Mouse (Mus musculus): Measurements from ENCODE around the gene Pls1. TPM values are rescaled to one million over a fixed set of nuclear protein-coding genes. Genes with fewer than 3 reads are reported as not detected.
A peak's percentile ranks its signal among the peaks of the same experiment; 100 is the strongest.

Gene Pls1
- polyA plus RNA-seq, 1 experiment from 2014 or later: 1.6 TPM

DNA sequence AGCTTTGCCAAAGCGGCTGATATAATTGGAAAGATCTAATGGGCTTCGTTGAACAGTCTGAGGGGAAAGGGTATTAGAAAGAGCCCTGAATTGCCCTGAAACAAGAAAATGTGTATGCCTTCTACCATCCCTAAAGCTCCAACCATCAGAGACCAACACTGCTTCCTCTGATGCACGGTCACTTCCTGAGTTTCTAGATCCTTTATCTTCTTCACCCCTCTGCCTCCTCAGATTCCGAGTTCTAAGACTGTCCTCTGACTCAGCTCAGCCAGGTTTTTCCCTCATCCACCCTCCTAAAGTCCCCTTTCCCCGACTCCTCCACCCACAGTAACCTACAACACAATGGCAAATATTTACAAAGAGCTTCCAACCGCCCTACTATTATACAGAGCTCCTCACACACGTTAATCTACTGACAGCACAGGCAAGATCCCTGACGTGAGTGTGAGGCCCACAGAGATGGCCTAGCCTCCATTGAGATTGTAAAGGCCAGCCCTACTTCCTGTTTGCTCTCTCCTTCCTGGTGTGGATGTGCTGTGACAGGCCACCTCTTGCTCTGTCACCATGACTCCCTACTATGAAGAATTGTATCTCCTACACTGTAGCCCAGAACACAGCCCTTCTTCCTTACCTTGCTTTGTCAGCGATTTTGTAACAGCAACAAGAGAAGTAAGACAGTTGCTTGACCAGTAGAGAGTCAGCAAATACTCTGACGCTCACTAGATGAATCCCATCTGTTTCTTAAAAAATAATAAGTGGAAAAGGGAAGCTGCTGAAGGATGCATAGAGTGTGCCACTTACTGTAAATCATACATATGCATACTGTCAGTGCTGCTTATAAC lies 43.3 kb downstream of the Pls1 start:
- WGBS: 49% methylated on average over 10 of the region's 10 CpGs
- H3K36me3 ChIP-seq: no peaks in the 10 kb centered on the region
- ATAC-seq (ENCODE audit: extremely low read depth, insufficient number of reproducible peaks, low FRiP score, low TSS enrichment): no peak

DNA sequence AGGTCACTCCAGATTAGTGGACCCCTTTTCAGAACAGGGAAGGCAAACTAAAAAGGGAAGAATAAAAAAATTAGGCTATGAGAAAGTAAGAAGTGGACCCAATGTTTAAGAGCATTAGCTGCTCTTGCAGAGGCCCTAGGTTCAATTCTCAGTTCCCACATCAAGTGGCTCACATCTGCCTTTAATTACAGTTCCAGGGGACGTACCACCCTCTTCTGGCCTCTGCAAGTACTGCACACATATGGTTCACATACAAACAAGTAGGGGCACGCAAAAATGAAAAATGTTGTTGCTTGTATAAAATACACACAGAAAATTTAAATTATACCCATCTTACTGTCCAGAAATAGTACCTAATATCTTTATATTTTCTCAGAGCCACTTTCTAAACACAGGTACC lies 48.8 kb downstream of the Pls1 start:
- Histone ChIP-seq H3K9ac (no peak overlapping the region), H3K4me1 (no peaks in the 10 kb centered on the region), H3K4me2 (no peak overlapping the region), H3K9me3 (no peaks in the 10 kb centered on the region), H3K27me3 (replicated peaks) (no peaks in the 10 kb centered on the region), H3K27ac (replicated peaks) (no peak overlapping the region), H3K36me3 (no peaks in the 10 kb centered on the region), H3K4me3 (no peak overlapping the region)
- ATAC-seq (ENCODE audit: extremely low read depth, insufficient number of reproducible peaks, low FRiP score, low TSS enrichment): no peak
- WGBS: 79% methylated on average over 2 of the region's 2 CpGs

More for the DNA sequence above, 43.3 kb downstream of the Pls1 start:
- Histone ChIP-seq H3K4me3 (no peak overlapping the region), H3K27me3 (replicated peaks) (no peaks in the 10 kb centered on the region), H3K4me1 (no peaks in the 10 kb centered on the region), H3K27ac (replicated peaks) (no peak overlapping the region), H3K9me3 (no peaks in the 10 kb centered on the region), H3K4me2 (no peak overlapping the region), H3K9ac (no peak overlapping the region)

DNA sequence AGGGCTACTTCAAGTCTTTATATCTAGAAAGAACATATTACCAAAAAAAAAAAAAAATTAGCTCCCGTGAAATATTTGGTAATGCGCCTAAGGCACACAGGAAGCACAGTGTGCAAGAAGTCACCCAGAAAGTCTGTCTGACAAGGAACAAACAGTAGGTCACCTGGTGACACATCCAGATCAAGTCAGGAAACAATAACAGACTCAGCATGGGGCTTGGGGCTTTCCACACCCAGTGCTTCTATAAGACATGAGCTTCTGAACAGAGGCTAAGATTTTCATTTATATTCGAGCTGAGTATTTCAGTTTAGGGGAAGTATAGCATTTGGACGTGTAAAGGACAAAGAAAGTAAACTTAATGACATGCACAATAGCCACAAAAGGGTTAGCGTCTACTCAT lies 49.3 kb downstream of the Pls1 start:
- 78% methylated on average over 5 of the region's 5 CpGs for WGBS

DNA sequence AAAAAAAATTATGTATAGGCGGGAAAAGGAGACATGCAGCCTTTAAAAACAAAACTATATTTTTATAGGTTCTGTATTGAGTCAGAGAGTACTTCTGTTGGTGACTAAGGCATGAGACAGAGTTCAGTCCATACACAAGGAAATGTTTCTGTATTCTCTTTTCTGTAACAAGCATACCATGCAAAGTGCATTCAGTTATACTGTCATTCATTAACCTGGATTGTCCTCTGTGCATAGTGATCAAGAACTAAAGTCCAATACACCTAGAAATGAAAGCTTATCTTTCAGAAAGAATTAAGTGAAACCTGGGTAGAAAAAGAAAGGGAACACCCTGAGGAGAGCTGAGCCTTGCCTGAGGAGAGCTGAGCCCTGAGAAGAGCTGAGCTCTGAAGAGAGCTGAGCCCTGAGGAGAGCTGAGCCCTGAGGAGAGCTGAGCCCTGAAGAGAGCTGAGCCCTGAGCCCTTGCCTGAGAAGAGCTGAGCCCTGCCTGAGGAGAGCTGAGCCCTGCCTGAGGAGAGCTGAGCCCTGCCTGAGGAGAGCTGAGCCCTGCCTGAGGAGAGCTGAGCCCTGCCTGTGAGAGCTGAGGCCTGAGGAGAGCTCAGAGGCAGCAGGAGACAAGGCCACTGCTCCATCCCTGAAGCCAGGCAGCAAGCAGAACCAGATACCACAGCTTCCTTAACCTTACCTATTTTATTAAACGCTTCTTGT lies 49.9 kb downstream of the Pls1 start:
- Histone ChIP-seq H3K36me3 (no peaks in the 10 kb centered on the region), H3K9ac (no peak overlapping the region), H3K4me3 (no peak overlapping the region), H3K27me3 (replicated peaks) (no peaks in the 10 kb centered on the region), H3K4me1 (no peaks in the 10 kb centered on the region), H3K27ac (replicated peaks) (no peak overlapping the region), H3K9me3 (no peaks in the 10 kb centered on the region), H3K4me2 (no peak overlapping the region)
- WGBS: 79% methylated on average over 2 of the region's 2 CpGs
- no peak for ATAC-seq (ENCODE audit: extremely low read depth, insufficient number of reproducible peaks, low FRiP score, low TSS enrichment)

More for the DNA sequence above, 49.3 kb downstream of the Pls1 start:
- Histone ChIP-seq H3K36me3 (no peaks in the 10 kb centered on the region), H3K9me3 (no peaks in the 10 kb centered on the region), H3K27ac (replicated peaks) (no peak overlapping the region), H3K27me3 (replicated peaks) (no peaks in the 10 kb centered on the region), H3K4me3 (no peak overlapping the region), H3K4me1 (no peaks in the 10 kb centered on the region), H3K4me2 (no peak overlapping the region), H3K9ac (no peak overlapping the region)
- no peak for ATAC-seq (ENCODE audit: extremely low read depth, insufficient number of reproducible peaks, low FRiP score, low TSS enrichment)

DNA sequence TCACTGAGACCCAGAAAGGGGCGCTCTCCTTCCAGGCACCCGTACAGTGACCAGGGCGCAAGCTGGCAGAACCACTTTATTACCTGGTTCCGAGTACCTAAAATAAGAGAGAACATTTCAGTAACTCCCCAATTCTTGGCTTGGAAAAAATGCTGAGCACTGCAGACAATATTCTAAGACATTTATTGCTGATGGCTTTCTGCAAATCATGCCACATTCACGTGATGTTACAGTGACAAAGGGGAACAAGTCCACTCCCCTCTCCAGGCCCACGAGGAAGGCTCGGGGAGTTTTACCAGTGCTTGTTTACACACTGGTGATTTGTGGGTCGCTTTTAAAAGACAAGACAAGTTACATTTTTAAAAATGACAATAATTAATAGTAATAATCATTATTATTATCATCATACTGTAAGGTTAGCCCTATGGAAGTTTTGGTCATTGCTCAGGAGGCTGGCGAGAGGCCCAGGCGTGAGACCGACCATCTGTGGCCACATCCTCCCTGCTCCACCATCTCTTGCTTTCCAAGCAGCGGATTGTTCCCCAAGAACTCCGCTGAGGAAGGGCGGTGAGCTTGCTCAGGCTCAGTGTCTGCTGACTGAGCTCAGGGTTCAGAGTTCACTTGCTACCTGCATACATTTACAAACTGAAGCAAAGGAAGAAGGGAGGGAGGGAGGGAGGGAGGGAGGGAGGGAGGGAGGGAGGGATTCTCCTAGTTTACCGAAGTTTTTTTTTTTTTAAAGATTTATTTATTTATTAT lies 50.9 kb downstream of the Pls1 start:
- ATAC-seq (ENCODE audit: extremely low read depth, insufficient number of reproducible peaks, low FRiP score, low TSS enrichment): no peak

DNA sequence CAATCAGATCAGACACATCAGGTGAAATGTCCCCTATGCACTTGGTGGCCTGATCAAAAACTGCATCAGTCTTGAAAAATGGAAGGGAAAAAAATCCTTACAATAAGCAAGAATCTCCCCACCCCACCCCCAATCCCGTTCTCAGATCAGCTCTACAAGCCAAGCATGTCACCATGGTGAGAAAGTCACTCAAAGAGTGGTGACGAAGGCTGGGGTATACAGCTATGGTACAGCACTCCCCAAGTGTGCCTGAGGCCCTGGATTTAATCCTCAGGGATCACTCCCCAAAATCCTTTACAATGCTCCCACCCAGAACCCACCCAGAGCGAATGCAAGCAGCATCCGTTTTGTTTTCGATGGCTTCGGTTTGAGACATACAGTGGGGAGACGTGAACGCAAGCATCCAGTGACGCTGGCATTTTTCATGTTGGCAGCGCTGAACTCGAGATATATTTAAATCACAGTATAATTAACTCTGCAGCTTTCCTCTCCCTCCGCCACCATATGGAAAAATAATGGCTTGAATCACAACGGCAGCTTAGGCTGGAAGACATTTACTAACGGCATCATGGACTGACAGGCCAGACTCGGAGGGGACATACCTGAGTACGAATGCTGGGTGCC lies 60.1 kb downstream of the Pls1 start:
- Histone ChIP-seq H3K9ac (no peak overlapping the region), H3K9me3 (no peaks in the 10 kb centered on the region), H3K4me3 (no peak overlapping the region), H3K27ac (replicated peaks) (no peak overlapping the region), H3K4me1 (no peaks in the 10 kb centered on the region), H3K36me3 (no peaks in the 10 kb centered on the region), H3K4me2 (no peak overlapping the region), H3K27me3 (replicated peaks) (no peaks in the 10 kb centered on the region)
- no peak for ATAC-seq (ENCODE audit: extremely low read depth, insufficient number of reproducible peaks, low FRiP score, low TSS enrichment)
- 83% methylated on average over 16 of the region's 16 CpGs for WGBS

More for the DNA sequence above, 50.9 kb downstream of the Pls1 start:
- H3K9ac ChIP-seq: no peak overlapping the region
- H3K4me1 ChIP-seq: no peaks in the 10 kb centered on the region
- H3K9me3 ChIP-seq: no peaks in the 10 kb centered on the region
- 86% methylated on average over 15 of the region's 15 CpGs for WGBS
- no peak overlapping the region for H3K27ac ChIP-seq (replicated peaks)
- no peaks in the 10 kb centered on the region for H3K36me3 ChIP-seq
- no peak overlapping the region for H3K4me3 ChIP-seq
- no peaks in the 10 kb centered on the region for H3K27me3 ChIP-seq (replicated peaks)
- no peak overlapping the region for H3K4me2 ChIP-seq

DNA sequence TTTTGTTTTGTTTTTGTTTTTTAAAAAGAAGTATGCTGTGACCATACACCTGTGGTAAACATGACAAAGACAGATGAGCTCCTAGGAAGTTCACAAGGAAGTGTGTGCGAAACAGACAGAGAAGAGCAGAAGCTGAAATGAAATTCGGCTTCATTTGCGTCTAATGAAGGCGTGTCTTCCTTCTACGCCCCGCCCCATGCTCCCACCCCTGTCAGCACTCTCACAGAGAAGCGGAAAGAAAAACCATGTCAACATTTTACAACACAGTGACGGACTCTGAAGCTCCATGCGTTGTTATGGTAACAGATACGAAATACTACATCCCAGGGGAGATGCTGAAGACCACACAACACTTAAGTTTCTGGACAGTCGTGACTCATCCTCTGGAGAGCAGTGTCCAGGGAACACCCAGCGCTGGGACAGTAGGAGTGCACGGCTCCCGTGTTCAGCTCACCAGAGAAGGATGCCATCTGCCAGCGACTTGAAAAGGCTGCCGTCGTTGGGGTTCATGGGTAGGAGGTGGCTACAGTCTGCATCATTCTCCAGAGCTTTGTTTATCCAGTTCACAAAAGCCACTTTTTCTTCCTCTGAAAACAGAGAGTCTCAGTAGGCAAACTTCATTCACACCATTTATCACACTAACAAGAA lies 61.3 kb downstream of the Pls1 start:
- no peaks in the 10 kb centered on the region for H3K9me3 ChIP-seq
- no peak overlapping the region for H3K4me3 ChIP-seq
- H3K27me3 ChIP-seq (replicated peaks): no peaks in the 10 kb centered on the region
- no peaks in the 10 kb centered on the region for H3K4me1 ChIP-seq
- H3K9ac ChIP-seq: no peak overlapping the region
- no peak overlapping the region for H3K27ac ChIP-seq (replicated peaks)
- no peaks in the 10 kb centered on the region for H3K36me3 ChIP-seq
- H3K4me2 ChIP-seq: 0 out of 2 replicates have a peak overlapping the region, but pooled peaks have one; percentile 5
- WGBS: 67% methylated on average over 17 of the region's 17 CpGs
- no peak for ATAC-seq (ENCODE audit: extremely low read depth, insufficient number of reproducible peaks, low FRiP score, low TSS enrichment)

DNA sequence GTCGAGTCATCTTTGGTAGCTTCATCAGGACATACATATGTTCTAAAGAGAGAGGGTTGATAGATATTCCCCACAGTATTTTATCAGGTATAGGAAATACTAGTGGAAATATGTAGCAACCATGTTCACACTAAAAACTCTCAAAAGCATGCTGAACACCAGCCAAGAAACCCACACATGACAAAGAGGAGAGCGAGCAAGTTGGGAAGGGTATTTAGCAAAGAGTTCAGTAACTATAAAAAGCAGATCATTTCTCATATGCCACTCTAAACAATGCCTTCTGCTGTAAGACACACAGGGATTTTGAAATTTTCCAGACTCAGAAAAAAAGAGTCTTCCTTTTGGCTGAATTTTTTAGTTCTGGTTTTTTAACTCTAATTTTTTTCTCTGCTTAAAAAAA lies 73.4 kb downstream of the Pls1 start:
- H3K27ac ChIP-seq (replicated peaks): no peak overlapping the region
- WGBS: 72% methylated on average over 2 of the region's 2 CpGs

DNA sequence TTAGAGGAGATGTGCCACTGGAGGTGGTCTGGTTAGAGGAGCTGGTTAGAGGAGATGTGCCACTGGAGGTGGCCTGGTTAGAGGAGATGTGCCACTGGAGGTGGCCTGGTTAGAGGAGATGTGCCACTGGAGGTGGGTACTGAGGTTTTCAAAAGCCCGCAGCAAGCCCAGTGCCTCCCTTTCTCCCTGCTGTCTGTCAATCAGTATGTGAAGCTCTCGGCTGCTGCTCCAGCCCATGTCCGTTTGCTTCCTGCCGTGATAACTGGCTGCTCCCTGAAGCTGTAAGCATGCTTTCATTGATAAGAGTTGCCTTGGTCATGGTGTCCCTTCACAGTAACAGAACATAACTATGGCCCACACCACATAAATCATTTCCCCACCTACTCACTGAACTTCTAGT lies 81.9 kb downstream of the Pls1 start:
- H3K4me2 ChIP-seq: no peak overlapping the region
- H3K27ac ChIP-seq (replicated peaks): no peak overlapping the region
- H3K9ac ChIP-seq: no peak overlapping the region
- no peak overlapping the region for H3K4me3 ChIP-seq
- no peaks in the 10 kb centered on the region for H3K4me1 ChIP-seq
- no peak for ATAC-seq (ENCODE audit: extremely low read depth, insufficient number of reproducible peaks, low FRiP score, low TSS enrichment)
- WGBS: 45% methylated on average over 4 of the region's 4 CpGs
- H3K36me3 ChIP-seq: no peaks in the 10 kb centered on the region
- H3K27me3 ChIP-seq (replicated peaks): no peaks in the 10 kb centered on the region
- H3K9me3 ChIP-seq: no peaks in the 10 kb centered on the region

More for the DNA sequence above, 73.4 kb downstream of the Pls1 start:
- ATAC-seq (ENCODE audit: extremely low read depth, insufficient number of reproducible peaks, low FRiP score, low TSS enrichment): no peak
- Histone ChIP-seq H3K9ac (no peak overlapping the region), H3K27me3 (replicated peaks) (no peaks in the 10 kb centered on the region), H3K4me3 (no peak overlapping the region), H3K36me3 (no peaks in the 10 kb centered on the region), H3K4me1 (no peaks in the 10 kb centered on the region), H3K9me3 (no peaks in the 10 kb centered on the region), H3K4me2 (no peak overlapping the region)

DNA sequence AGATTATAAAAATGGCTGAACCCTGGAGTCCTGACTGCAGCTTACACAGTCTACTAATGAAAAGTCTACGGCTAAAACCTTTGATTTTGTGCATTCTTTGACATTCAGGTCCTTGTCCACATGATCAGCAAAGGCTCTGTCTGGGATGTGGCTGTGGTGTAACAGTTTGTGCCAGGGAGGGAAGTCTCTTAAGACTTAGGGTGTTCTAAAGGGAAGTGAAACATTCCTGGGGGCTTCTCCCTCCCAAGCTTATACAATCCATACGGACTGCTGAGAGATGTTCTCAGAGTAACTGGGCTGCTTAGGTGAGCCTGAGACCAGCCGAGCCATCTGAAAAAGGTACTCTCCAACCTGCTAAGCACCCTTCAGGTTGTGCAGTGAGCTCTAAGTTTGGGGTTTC lies 82.9 kb downstream of the Pls1 start:
- no peak for ATAC-seq (ENCODE audit: extremely low read depth, insufficient number of reproducible peaks, low FRiP score, low TSS enrichment)
- H3K27me3 ChIP-seq (replicated peaks): no peaks in the 10 kb centered on the region
- WGBS: 76% methylated on average over 3 of the region's 3 CpGs
- no peaks in the 10 kb centered on the region for H3K4me1 ChIP-seq
- H3K4me2 ChIP-seq: no peak overlapping the region
- H3K9me3 ChIP-seq: no peaks in the 10 kb centered on the region
- H3K4me3 ChIP-seq: no peak overlapping the region
- no peak overlapping the region for H3K9ac ChIP-seq
- H3K27ac ChIP-seq (replicated peaks): no peak overlapping the region
- no peaks in the 10 kb centered on the region for H3K36me3 ChIP-seq

Measured in heart, embryonic 13.5 days (tissue).